Mouse (Mus musculus) retina, embryonic 14.5 days (tissue): ENCODE measurements around the gene Itfg1.

Experiments used
- DNase-seq: peaks from one replicate; pipeline ENCODE4 v3.0.0-alpha.2; 2015; ENCODE audit warnings: low spot score

Itfg1 gene

DNA sequence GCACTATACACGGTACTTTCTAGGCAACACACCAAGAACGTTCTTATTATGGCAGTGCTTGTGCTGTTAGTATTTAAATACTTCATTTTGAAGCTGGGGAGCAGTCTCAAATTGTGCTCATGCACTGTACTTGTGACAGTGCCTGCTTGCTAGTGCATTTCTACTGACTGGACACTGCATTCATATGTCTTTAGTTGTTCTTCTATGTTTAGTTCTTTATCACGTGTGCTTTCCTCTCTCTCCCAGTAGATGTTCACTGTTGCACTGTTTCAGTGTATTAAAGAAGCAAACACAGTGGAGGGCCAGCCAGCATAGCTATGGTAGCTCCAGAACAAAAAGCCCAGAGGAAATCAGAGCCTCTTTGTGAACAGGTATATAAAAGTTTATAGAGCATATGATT is 110.2 kb downstream of the Itfg1 start:
- DNase-seq = no peak

DNA sequence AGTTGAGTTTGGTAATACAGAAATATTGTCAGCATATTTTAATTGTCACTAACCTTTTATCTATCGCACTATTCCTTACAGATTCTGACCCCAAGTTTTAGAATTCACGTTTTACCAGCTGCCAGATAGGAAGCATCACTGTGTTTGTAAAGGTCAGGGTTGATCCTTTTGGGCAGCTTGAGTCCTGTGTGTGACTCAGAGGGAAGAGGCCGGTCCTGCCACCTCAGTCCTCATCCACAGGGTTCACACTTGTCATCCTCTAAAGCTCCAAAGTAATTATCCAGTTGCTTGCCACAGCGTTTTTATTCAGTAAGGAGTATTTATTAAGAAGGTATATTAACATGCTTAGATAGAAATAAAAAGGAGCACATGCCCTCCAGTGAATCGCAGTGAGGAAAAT is 123.5 kb downstream of the Itfg1 start:
- DNase-seq = no peak

DNA sequence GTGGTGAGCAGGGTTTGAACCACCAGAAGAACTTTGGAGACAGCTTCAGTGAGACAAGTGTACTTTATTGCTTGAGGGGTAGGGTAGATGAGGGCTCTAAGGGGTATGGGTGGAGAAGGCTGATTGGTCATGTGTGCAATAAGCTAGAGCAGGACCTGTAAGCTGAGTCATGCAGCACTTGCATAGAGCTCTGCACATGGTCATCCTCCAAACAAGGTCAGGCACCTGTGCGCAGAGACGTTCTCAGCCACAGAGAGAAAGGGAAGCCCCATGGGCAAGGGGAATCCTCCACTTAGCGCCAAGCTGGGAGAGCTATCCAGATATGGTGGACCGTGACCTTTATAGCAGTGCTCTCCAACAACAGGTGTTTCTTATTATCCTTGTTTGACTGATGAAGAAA is 124.0 kb downstream of the Itfg1 start:
- DNase-seq = no peak

DNA sequence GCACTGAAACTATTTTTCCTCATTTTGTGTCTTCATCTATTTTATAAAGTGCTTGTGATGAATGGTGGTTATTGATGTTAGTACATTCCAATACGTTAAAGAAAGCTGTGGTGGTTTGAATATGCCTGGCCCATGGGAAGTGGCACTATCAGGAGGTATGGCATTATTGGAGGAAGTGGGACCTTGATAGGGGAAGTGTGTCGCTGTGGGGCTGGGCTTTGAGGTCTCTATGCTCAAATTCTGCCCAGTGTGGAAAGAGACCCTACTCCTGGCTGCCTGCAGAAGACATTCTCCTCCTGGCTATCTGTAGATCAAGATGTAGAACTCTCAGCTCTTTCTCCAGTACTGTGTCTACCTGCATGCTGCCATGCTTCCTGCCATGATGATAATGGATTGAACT is 133.7 kb downstream of the Itfg1 start:
- no peak for DNase-seq

DNA sequence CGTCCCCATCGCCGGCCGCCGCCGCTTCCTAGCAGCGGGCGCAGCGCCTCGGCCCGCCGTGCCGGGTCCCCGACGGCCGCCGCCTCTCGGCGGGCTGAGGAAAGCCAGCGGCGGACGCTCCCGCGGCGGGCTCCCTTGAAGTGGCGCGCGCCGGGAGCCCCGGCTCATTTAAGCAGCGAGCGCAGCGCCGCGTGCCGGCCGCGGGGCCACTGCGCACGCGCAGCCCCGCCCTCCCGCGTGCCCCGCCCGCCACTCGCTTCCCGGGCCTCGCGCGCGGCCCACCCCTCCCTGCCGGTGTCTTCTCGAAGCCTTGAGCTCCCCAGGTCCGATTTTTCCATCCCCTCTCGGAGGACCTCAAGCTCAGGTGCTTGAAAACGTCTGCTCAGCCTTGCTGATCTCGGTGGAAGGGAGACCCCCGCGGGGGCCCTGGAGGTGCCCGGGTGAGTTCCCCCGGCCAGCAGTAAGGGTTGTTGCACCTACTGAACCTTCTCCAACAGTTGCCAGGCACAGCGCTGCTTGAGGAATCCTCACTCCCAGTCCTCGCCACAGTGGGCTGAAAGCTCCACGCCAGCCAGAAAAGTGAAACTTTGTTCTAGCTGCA is 139.9 kb downstream of the Itfg1 start, which contains the start of gene Neto2:
Gene Neto2 (minus strand): TSS at position 174 of the 601 bp plus-strand sequence.
- DNase-seq = peak; percentile 85

DNA sequence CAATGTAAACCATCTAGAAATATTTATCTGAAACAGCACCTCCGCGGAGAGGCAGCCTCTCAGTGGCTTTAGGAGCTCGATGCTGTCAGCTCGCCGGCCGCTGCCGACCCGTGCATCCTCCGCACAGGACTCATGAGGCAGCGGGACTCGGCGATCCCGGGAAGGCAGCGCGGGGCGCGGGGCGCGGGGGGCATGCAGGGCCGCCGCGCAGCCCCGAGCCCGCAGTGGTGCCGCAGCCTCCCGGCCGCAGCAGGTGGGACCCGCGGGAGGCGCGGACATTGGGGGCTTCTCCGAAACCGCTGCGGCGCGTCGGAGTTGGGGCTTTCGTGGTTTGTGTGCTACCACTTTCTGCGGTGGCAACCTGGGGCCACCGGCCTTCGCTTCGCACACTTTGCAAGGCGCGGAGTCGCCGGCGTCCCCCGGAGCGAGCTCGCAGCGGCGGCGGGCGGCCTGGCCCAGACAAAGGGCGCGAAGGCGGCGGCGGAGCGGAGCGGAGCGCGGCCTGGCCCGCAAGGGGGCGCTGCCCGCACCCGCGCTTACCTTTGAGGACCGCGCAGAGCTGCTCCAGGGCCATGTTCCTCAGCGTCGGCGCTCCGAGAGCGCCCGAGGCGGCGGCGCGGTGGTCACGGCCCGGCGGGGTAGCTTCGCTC is 140.5 kb downstream of the Itfg1 start:
- DNase-seq = peak; percentile 87

DNA sequence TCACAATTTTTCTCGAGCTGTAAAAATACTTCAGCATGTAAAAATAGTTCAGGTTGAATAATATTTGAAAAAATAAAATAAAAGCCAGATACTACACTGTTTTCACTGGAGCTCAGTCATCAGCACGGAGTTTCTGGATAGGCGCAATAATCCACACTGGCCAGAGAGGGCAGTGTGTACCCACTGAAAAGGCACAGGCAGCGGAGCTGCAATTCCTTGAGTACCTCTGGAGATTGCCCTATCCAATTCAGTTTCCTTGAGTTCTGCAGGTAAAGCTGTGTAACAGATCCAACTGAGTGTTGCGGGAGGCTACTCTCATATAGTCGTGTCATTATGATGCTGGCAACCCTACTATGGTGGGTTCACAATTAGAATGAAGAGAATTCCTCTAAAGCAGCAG is 141.7 kb downstream of the Itfg1 start:
- peak; percentile 87 for DNase-seq
